Mouse (Mus musculus) heart, postnatal 25 days (tissue): ENCODE results near the gene Cyp4f13. TPM values are rescaled to one million over a fixed set of nuclear protein-coding genes. Genes with fewer than 3 reads are reported as not detected.
A peak's percentile ranks its signal among the peaks of the same experiment; 100 is the strongest.

Experiments
- DNase-seq: peaks from one replicate; pipeline ENCODE4 v3.0.0; 2022; ENCODE audit warnings: low spot score
- intact Hi-C: fragments of 180-260 bp; cut with DNase I; formaldehyde crosslinking; loops from one replicate; pipeline ENCODE4 v1.15.1; 2025
- total RNA-seq, 2 experiments: library from RNA; stranded (reverse); gene quantifications; 2 replicates each; pipeline ENCODE4 v1.2.3; 2021

The Cyp4f13 gene
- total RNA-seq, 2 experiments from 2014 or later = 10.9 to 12.3 TPM

- no peak for DNase-seq
- intact Hi-C loops = no loop called here
Observed at GRCm38 (mm10) chr17:32916075-32916474, 31.1 kb downstream of the Cyp4f13 start.

GRCm38 (mm10) chr17:32906172-32906571, 41.0 kb downstream of the Cyp4f13 start:
- DNase-seq = no peak
- intact Hi-C loops = no loop called here

GRCm38 (mm10) chr17:32905239-32905638, 42.0 kb downstream of the Cyp4f13 start:
- no peak for DNase-seq
- intact Hi-C loops = loop anchor here (2.0 kb wide), 1 partner anchor 46 kb away; no protein-coding TSS in a partner anchor

GRCm38 (mm10) chr17:32904414-32904813, 42.8 kb downstream of the Cyp4f13 start:
- intact Hi-C loops = loop anchor here (2.0 kb wide), 1 partner anchor 46 kb away; no protein-coding TSS in a partner anchor
- DNase-seq = no peak

- no peak for DNase-seq
- intact Hi-C loops = no loop called here
Observed at GRCm38 (mm10) chr17:32901751-32902525, 45.3 kb downstream of the Cyp4f13 start.

- intact Hi-C loops = no loop called here
- no peak for DNase-seq
Observed at GRCm38 (mm10) chr17:32895421-32895820, 51.8 kb downstream of the Cyp4f13 start.

- intact Hi-C loops = loop anchor here (5.0 kb wide), 1 partner anchor 53 kb away; the partner anchor contains the start of gene Cyp4f13
- no peak for DNase-seq
Observed at GRCm38 (mm10) chr17:32893901-32894300, 53.3 kb downstream of the Cyp4f13 start.

GRCm38 (mm10) chr17:32891239-32892180, 55.7 kb downstream of the Cyp4f13 start, which contains the start of gene Zfp870:
Zfp870 (minus strand) TSS chr17:32891642.
- intact Hi-C loops = loop anchor here (5.0 kb wide), 1 partner anchor 56 kb away; the partner anchor contains the start of gene Cyp4f13
- DNase-seq = peak; percentile 83

GRCm38 (mm10) chr17:32890852-32891238, 56.4 kb downstream of the Cyp4f13 start:
- intact Hi-C loops = loop anchor here (5.0 kb wide), 1 partner anchor 56 kb away; the partner anchor contains the start of gene Cyp4f13
- no peak for DNase-seq

GRCm38 (mm10) chr17:32889611-32890010, 57.6 kb downstream of the Cyp4f13 start:
- no peak for DNase-seq
- intact Hi-C loops = loop anchor here (5.0 kb wide), 1 partner anchor 58 kb away; the partner anchor contains the start of gene Cyp4f13

GRCm38 (mm10) chr17:32880320-32881218, 66.6 kb downstream of the Cyp4f13 start:
- no peak for DNase-seq
- intact Hi-C loops = no loop called here

GRCm38 (mm10) chr17:32878773-32879172, 68.4 kb downstream of the Cyp4f13 start:
- intact Hi-C loops = loop anchor here (10.0 kb wide), 1 partner anchor 224 kb away; the partner anchor contains the start of gene Cyp4f40

GRCm38 (mm10) chr17:32877471-32878171, 69.6 kb downstream of the Cyp4f13 start:
- intact Hi-C loops = loop anchor here (10.0 kb wide), 1 partner anchor 223 kb away; the partner anchor contains the start of gene Cyp4f40
- no peak for DNase-seq

More at GRCm38 (mm10) chr17:32878773-32879172, 68.4 kb downstream of the Cyp4f13 start:
- no peak for DNase-seq

Other genes with a start within 250 kb of the Cyp4f13 start
- gene Zfp871, start 159.1 kb downstream of the Cyp4f13 start, total RNA-seq = 10 to 100 TPM; 25.7 to 31.9 TPM
- under 1 TPM in 1 of 2 experiments, not detected in 1; 0.26 TPM for gene Zfp811, start 137.5 kb downstream of the Cyp4f13 start, total RNA-seq
- 10 to 100 TPM; 10.4 to 14.2 TPM for gene Zfp799, start 117.1 kb downstream of the Cyp4f13 start, total RNA-seq
- gene Zfp870, start 55.8 kb downstream of the Cyp4f13 start, total RNA-seq = 10 to 100 TPM in 1 of 2 experiments, 1 to 10 TPM in 1; 9.3 to 10.4 TPM
- not detected for gene Cyp4f14, start 30.1 kb downstream of the Cyp4f13 start, total RNA-seq
- 1 to 10 TPM; 2.4 to 3.0 TPM for gene Zfp472, start 18.4 kb upstream of the Cyp4f13 start, total RNA-seq
- 1 to 10 TPM; 6.4 to 7.6 TPM for gene Zfp952, start 45.7 kb upstream of the Cyp4f13 start, total RNA-seq
- gene Zfp763, start 86.0 kb upstream of the Cyp4f13 start, total RNA-seq = 1 to 10 TPM; 4.8 to 4.9 TPM
- not detected for gene 4921501E09Rik, start 120.7 kb upstream of the Cyp4f13 start, total RNA-seq
- gene Zfp563, start 141.9 kb upstream of the Cyp4f13 start, total RNA-seq = 1 to 10 TPM; 6.3 to 7.7 TPM
- gene Morc2b, start 192.3 kb upstream of the Cyp4f13 start, total RNA-seq = under 1 TPM; 0.08 to 0.13 TPM
- gene Olfr55, start 221.0 kb upstream of the Cyp4f13 start, total RNA-seq = not detected
- not detected for gene Olfr239, start 243.9 kb upstream of the Cyp4f13 start, total RNA-seq